Mouse (Mus musculus): ENCODE measurements around the gene Usp40. TPM values are rescaled to one million over a fixed set of nuclear protein-coding genes. Genes with fewer than 3 reads are reported as not detected.

Usp40 gene
- polyA plus RNA-seq, 1 experiment from 2014 or later: 31.8 TPM

GRCm38 (mm10) chr1:88013726-88014125 is 5.4 kb upstream of the Usp40 start:
- ATAC-seq (ENCODE audit: insufficient read depth, low FRiP score): no peak
- no peak overlapping the region for H3K27ac ChIP-seq (ENCODE audit: low read length)
- H3K36me3 ChIP-seq (ENCODE audit: control insufficient read depth, insufficient read depth, low read length): no peaks in the 10 kb centered on the region
- no peak overlapping the region for H3K9ac ChIP-seq (ENCODE audit: low read length)
- H3K9me3 ChIP-seq (replicated peaks; ENCODE audit: control insufficient read depth, low read length): 0 out of 2 replicates have a peak, but pooled peaks cover 2% of the 10 kb centered on the region
- WGBS: 63% methylated on average over 3 of the region's 3 CpGs
- H3K27me3 ChIP-seq (ENCODE audit: control insufficient read depth, insufficient read depth, low read length): no peaks in the 10 kb centered on the region
- no peak overlapping the region for H3K4me2 ChIP-seq (ENCODE audit: low read depth, low read length)
- H3K4me3 ChIP-seq (replicated peaks; ENCODE audit: low read length): no peak overlapping the region
- H3K4me1 ChIP-seq (ENCODE audit: control insufficient read depth, insufficient read depth, low read length): 0 out of 2 replicates have a peak, but pooled peaks cover 3% of the 10 kb centered on the region

DNA sequence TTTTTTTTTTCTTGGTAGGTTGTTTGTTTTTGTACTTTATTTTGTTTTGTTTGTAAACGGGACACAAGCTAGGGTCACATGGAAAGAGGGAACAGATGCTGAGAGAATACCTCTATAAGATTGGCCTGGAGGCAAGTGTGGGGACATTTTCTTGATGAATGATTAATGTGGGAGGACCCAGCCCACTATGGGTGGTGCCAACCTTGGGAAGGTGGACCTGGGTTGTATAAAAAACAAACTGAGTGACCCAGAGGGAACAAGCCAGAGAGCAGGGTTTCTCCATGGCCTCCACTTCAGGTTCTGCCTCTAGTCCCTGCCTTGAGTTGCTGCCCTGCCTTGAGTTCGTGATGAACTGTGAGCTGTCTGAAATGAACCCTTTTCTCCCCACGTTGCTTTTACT is 1.2 kb upstream of the Usp40 start:
- Histone ChIP-seq H3K4me3 (replicated peaks; ENCODE audit: low read length) (no peak overlapping the region), H3K27me3 (ENCODE audit: control insufficient read depth, insufficient read depth, low read length) (no peaks in the 10 kb centered on the region), H3K36me3 (ENCODE audit: control insufficient read depth, insufficient read depth, low read length) (0 out of 2 replicates have a peak, but pooled peaks cover 4% of the 10 kb centered on the region), H3K4me1 (ENCODE audit: control insufficient read depth, insufficient read depth, low read length) (peaks cover 13% of the 10 kb centered on the region), H3K9me3 (replicated peaks; ENCODE audit: control insufficient read depth, low read length) (no peaks in the 10 kb centered on the region), H3K9ac (ENCODE audit: low read length) (no peak overlapping the region), H3K4me2 (ENCODE audit: low read depth, low read length) (no peak overlapping the region), H3K27ac (ENCODE audit: low read length) (no peak overlapping the region)
- no peak for ATAC-seq (ENCODE audit: insufficient read depth, low FRiP score)
- WGBS: 69% methylated on average over 3 of the region's 3 CpGs

GRCm38 (mm10) chr1:88008735-88009134 is 384 bp upstream of the Usp40 start:
- WGBS: 43% methylated on average over 4 of the region's 4 CpGs
- H3K9ac ChIP-seq (ENCODE audit: low read length): peak overlapping the region; percentile 96
- H3K27ac ChIP-seq (ENCODE audit: low read length): no peak overlapping the region

GRCm38 (mm10) chr1:88007692-88008210 is 600 bp downstream of the Usp40 start:
- H3K27me3 ChIP-seq (ENCODE audit: control insufficient read depth, insufficient read depth, low read length): no peaks in the 10 kb centered on the region
- peak overlapping the region; percentile 73 for H3K4me3 ChIP-seq (replicated peaks; ENCODE audit: low read length)
- H3K4me2 ChIP-seq (ENCODE audit: low read depth, low read length): peak overlapping the region; percentile 81
- peak overlapping the region; percentile 96 for H3K9ac ChIP-seq (ENCODE audit: low read length)
- H3K4me1 ChIP-seq (ENCODE audit: control insufficient read depth, insufficient read depth, low read length): peaks cover 13% of the 10 kb centered on the region
- WGBS: 4% methylated on average over 5 of the region's 5 CpGs
- peaks cover 8% of the 10 kb centered on the region; the same call in 1 of the 2 replicates for H3K36me3 ChIP-seq (ENCODE audit: control insufficient read depth, insufficient read depth, low read length)
- no peaks in the 10 kb centered on the region for H3K9me3 ChIP-seq (replicated peaks; ENCODE audit: control insufficient read depth, low read length)
- H3K27ac ChIP-seq (ENCODE audit: low read length): peak overlapping the region; percentile 93
- ATAC-seq (ENCODE audit: insufficient read depth, low FRiP score): peak; percentile 47; the same call in 1 of the 2 replicates

More at GRCm38 (mm10) chr1:88008735-88009134, 384 bp upstream of the Usp40 start:
- peak overlapping the region; percentile 73 for H3K4me3 ChIP-seq (replicated peaks; ENCODE audit: low read length)
- peaks cover 7% of the 10 kb centered on the region; the same call in 1 of the 2 replicates for H3K36me3 ChIP-seq (ENCODE audit: control insufficient read depth, insufficient read depth, low read length)
- no peaks in the 10 kb centered on the region for H3K9me3 ChIP-seq (replicated peaks; ENCODE audit: control insufficient read depth, low read length)
- no peaks in the 10 kb centered on the region for H3K27me3 ChIP-seq (ENCODE audit: control insufficient read depth, insufficient read depth, low read length)
- H3K4me2 ChIP-seq (ENCODE audit: low read depth, low read length): peak overlapping the region; percentile 81
- H3K4me1 ChIP-seq (ENCODE audit: control insufficient read depth, insufficient read depth, low read length): peaks cover 13% of the 10 kb centered on the region
- no peak for ATAC-seq (ENCODE audit: insufficient read depth, low FRiP score)

DNA sequence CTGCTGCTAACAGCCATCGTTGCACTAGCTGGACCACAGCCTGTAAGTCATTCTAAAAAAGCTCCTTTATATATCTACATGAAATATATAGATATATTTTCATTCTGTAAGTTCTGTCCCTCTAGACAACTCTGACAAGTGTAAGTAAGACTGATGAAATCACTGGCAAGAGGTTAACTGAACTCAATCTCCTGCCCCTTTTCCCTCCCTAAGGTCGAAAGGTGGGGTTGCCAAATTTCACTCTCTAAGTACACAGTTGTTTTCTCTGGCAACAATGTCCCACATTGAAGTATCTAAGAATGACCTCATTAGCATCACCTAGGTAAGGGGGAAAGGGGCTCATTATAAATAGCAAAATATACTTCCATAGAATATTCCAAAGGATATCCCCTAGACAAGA is 15.6 kb downstream of the Usp40 start:
- no peaks in the 10 kb centered on the region for H3K4me1 ChIP-seq (ENCODE audit: control insufficient read depth, insufficient read depth, low read length)
- H3K27me3 ChIP-seq (ENCODE audit: control insufficient read depth, insufficient read depth, low read length): no peaks in the 10 kb centered on the region
- H3K4me3 ChIP-seq (replicated peaks; ENCODE audit: low read length): no peak overlapping the region
- 93% methylated on average over 2 of the region's 2 CpGs for WGBS
- H3K27ac ChIP-seq (ENCODE audit: low read length): no peak overlapping the region
- H3K9me3 ChIP-seq (replicated peaks; ENCODE audit: control insufficient read depth, low read length): no peaks in the 10 kb centered on the region
- H3K4me2 ChIP-seq (ENCODE audit: low read depth, low read length): no peak overlapping the region
- H3K9ac ChIP-seq (ENCODE audit: low read length): no peak overlapping the region
- peaks cover 20% of the 10 kb centered on the region for H3K36me3 ChIP-seq (ENCODE audit: control insufficient read depth, insufficient read depth, low read length)
- no peak for ATAC-seq (ENCODE audit: insufficient read depth, low FRiP score)

GRCm38 (mm10) chr1:87982291-87982690 is 26.1 kb downstream of the Usp40 start:
- Histone ChIP-seq H3K36me3 (ENCODE audit: control insufficient read depth, insufficient read depth, low read length) (peaks cover 26% of the 10 kb centered on the region), H3K4me2 (ENCODE audit: low read depth, low read length) (no peak overlapping the region), H3K27ac (ENCODE audit: low read length) (no peak overlapping the region), H3K4me1 (ENCODE audit: control insufficient read depth, insufficient read depth, low read length) (no peaks in the 10 kb centered on the region), H3K27me3 (ENCODE audit: control insufficient read depth, insufficient read depth, low read length) (no peaks in the 10 kb centered on the region), H3K9ac (ENCODE audit: low read length) (no peak overlapping the region), H3K4me3 (replicated peaks; ENCODE audit: low read length) (no peak overlapping the region), H3K9me3 (replicated peaks; ENCODE audit: control insufficient read depth, low read length) (no peaks in the 10 kb centered on the region)
- 76% methylated on average over 4 of the region's 4 CpGs for WGBS
- no peak for ATAC-seq (ENCODE audit: insufficient read depth, low FRiP score)

DNA sequence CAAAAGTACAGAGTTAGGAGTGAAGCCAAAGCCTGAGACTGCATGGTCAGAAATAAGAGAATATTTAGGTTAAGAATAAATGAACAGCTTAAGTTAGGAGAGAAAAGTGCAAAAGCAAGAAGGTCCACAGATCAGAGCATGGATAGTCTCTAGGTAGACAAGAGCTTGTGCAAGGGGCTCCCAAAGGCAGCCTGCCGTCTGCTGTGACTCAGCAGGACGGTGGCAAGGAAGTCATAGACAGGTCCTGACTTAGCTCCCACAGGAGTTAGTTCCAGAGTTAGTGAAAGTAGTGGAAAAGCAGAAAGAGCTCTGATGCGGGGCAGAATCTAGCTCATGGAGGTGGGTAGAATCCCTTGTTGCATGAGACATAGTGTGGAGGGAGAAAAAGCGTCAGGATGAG is 38.0 kb downstream of the Usp40 start:
- H3K36me3 ChIP-seq (ENCODE audit: control insufficient read depth, insufficient read depth, low read length): peaks cover 11% of the 10 kb centered on the region; the same call in 1 of the 2 replicates
- no peak overlapping the region for H3K9ac ChIP-seq (ENCODE audit: low read length)
- no peak for ATAC-seq (ENCODE audit: insufficient read depth, low FRiP score)
- no peak overlapping the region for H3K4me2 ChIP-seq (ENCODE audit: low read depth, low read length)
- 83% methylated on average over 4 of the region's 4 CpGs for WGBS
- H3K27me3 ChIP-seq (ENCODE audit: control insufficient read depth, insufficient read depth, low read length): no peaks in the 10 kb centered on the region
- no peaks in the 10 kb centered on the region for H3K4me1 ChIP-seq (ENCODE audit: control insufficient read depth, insufficient read depth, low read length)
- H3K9me3 ChIP-seq (replicated peaks; ENCODE audit: control insufficient read depth, low read length): no peaks in the 10 kb centered on the region
- no peak overlapping the region for H3K27ac ChIP-seq (ENCODE audit: low read length)
- no peak overlapping the region for H3K4me3 ChIP-seq (replicated peaks; ENCODE audit: low read length)

DNA sequence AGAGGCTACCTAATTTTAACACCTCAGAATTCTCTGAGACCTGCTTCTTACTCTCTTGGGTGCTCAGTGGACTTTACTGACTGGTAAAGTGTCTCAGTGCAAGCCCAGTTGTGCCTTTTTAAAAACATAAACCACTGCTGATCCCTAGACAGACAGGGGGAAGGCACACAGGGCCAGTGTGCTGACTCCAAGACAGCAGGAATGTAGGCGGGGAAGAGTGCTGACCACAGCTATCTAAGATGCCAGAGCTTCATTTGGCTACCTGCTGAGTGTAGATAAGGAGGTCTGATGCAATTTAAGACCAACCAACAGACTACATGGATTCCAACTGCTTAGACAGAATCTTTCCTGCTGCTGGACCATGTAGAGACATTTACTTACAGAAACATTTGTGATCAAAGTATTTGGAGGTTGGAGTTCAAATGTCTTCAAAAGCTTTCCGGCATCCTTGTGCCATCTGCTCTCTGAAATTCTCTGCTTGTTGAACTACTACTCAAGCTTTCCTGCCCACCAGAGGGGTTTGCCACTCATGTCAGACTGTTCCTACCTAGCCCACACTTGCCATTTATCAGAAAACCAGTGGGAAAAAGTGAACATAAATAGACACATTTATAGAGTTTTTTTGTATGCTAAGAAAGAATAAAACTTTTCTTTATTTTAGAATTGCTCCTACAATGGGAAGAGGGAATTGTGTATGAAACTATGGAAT is 46.7 kb downstream of the Usp40 start:
- peak; percentile 74; the same call in 1 of the 2 replicates for ATAC-seq (ENCODE audit: insufficient read depth, low FRiP score)
- Histone ChIP-seq H3K27ac (ENCODE audit: low read length) (no peak overlapping the region), H3K4me3 (replicated peaks; ENCODE audit: low read length) (no peak overlapping the region), H3K4me2 (ENCODE audit: low read depth, low read length) (no peak overlapping the region), H3K36me3 (ENCODE audit: control insufficient read depth, insufficient read depth, low read length) (peaks cover 9% of the 10 kb centered on the region; the same call in 1 of the 2 replicates), H3K9ac (ENCODE audit: low read length) (no peak overlapping the region), H3K4me1 (ENCODE audit: control insufficient read depth, insufficient read depth, low read length) (no peaks in the 10 kb centered on the region), H3K9me3 (replicated peaks; ENCODE audit: control insufficient read depth, low read length) (no peaks in the 10 kb centered on the region), H3K27me3 (ENCODE audit: control insufficient read depth, insufficient read depth, low read length) (no peaks in the 10 kb centered on the region)
- WGBS: 78% methylated on average over 2 of the region's 2 CpGs

DNA sequence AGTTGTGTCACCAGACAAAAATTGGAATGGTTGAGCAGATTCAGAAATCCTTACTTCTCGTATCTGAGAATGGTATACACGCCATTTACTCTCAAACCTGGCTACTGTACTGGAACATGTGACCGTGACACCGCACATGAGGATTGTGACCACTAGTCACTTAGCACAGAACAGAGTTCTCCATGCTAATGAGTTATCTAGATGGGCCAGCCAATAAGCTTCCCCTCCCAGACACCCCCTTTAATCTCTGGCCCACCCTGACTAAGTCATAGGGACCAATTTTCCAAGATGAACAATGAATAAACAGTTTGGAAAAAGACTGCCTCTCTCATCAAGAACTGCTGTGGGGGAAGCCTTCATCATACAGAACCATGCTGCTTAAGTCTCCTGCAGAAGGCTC is 47.6 kb downstream of the Usp40 start:
- Histone ChIP-seq H3K4me1 (ENCODE audit: control insufficient read depth, insufficient read depth, low read length) (no peaks in the 10 kb centered on the region), H3K9me3 (replicated peaks; ENCODE audit: control insufficient read depth, low read length) (no peaks in the 10 kb centered on the region), H3K27ac (ENCODE audit: low read length) (no peak overlapping the region), H3K4me3 (replicated peaks; ENCODE audit: low read length) (no peak overlapping the region), H3K9ac (ENCODE audit: low read length) (no peak overlapping the region), H3K27me3 (ENCODE audit: control insufficient read depth, insufficient read depth, low read length) (no peaks in the 10 kb centered on the region), H3K36me3 (ENCODE audit: control insufficient read depth, insufficient read depth, low read length) (peaks cover 14% of the 10 kb centered on the region), H3K4me2 (ENCODE audit: low read depth, low read length) (no peak overlapping the region)
- 88% methylated on average over 4 of the region's 4 CpGs for WGBS
- ATAC-seq (ENCODE audit: insufficient read depth, low FRiP score): no peak

Data from stomach, embryonic 16.5 days (tissue).